Mouse (Mus musculus) bone marrow macrophage, adult 2 months (primary cell): ENCODE measurements around the gene Zfp964.

ENCODE experiments used
- CTCF ChIP-seq: IDR thresholded peaks from 2 replicates; pipeline ENCODE4 v1.5.1; 2012; ENCODE audit warnings: low read depth, mild to moderate bottlenecking, low read length, moderate library complexity
- POLR2A ChIP-seq: IDR thresholded peaks from 2 replicates; pipeline ENCODE4 v1.6.1; 2012; ENCODE audit warnings: mild to moderate bottlenecking, low read depth, low read length, borderline replicate concordance

DNA sequence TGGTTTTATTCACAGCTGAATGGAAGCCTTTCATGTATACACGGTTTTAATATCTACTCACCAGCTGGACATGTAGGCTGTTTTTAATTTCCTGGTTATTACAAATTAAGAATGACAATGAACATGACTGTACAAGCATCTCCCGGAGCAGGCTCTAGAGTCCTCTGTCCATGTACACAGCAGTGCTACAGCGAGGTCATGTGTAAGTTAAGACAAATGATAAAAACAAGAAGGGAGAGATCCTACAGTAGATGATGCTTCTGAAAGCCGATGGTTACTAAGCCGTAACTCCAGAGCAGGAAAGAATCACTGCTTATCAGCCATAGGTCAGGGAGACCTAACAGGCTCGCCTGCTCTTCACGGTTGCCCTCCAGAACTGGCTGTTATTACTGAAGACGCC is 59.2 kb downstream of the Zfp964 start:
- TF ChIP-seq POLR2A = no peak
- no peak for TF ChIP-seq CTCF
